Mouse (Mus musculus): ENCODE results near the gene Hdac9.

Hdac9 gene

DNA sequence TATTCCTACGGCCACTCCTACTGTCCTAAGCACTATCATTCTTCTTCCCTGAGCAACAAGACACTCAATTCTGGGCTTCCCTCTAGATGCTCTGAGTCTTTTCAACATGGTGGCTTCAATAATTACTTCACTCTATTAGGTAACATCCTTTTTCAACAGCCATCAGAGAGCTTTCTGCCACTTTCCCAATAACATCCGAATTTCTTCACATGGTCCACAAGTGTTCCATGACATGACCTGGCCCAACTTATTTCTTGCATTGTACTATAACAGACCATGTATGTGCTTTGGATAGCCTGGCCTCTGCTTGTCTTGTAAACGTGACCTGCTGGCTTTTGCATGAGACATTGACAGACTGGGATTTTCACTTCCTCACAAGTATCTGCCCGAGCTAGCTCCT, 538.3 kb downstream of the Hdac9 start:
- DNase-seq (ENCODE audit: low spot score in 2 of 2), result no peak

DNA sequence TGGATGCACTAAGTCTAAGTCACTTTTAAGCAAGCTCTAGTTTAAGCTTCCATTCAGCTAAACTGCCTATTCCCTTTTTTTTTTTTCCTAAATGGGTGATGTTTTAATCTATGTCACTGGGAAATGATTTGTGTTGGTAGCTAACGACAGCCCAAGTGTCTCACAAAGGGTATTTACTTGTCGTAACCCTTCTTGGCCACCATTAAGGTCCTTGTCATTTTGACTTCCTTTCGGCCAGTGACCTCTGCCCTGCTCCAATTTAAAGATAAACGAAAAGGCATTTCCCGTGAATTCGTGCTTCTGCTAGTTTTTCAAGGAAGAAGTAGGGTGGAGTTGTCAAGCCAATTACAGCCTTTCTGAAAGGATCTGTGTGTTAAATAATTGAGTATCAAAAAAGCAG, 565.0 kb downstream of the Hdac9 start:
- DNase-seq (ENCODE audit: low spot score in 2 of 2), result no peak

DNA sequence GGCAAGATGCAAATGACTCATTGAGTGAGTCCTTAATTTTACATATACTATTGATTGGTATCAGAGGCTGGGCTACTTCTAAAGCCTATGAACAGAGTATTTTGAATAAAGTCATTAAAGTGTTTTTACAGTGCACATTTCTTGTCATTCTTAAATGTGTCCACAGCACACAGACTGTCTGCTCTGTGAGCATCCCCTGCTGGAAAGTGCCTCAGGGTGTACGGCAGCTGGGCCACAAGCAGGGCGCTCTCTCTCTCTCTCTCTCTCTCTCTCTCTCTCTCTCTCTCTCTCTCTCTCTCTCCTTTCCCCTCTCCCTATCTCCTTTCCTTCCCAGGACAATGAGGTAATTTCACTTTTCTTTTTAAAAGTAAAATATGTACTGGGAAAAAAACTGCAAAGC, 569.4 kb downstream of the Hdac9 start:
- no peak for DNase-seq (ENCODE audit: low spot score in 2 of 2)

DNA sequence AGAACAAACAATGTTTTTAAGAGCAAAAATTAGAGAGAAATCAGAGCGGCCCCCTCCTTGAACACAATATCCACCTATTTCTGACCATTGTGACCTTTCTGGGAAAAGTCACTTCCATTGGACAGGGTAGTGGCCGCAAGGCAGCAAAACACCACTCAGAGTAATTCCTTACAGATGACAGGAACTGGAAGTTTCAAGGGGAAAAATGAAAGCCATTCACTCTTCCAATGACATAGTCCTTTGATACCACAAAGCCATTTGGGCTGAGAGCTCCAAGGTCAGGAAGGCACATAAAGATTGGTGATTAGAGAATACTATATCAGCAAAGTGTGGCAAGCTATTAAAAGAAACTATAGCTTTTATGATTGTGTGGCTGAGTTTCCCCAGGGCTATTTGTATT, 574.1 kb downstream of the Hdac9 start:
- no peak for DNase-seq (ENCODE audit: low spot score in 2 of 2)

DNA sequence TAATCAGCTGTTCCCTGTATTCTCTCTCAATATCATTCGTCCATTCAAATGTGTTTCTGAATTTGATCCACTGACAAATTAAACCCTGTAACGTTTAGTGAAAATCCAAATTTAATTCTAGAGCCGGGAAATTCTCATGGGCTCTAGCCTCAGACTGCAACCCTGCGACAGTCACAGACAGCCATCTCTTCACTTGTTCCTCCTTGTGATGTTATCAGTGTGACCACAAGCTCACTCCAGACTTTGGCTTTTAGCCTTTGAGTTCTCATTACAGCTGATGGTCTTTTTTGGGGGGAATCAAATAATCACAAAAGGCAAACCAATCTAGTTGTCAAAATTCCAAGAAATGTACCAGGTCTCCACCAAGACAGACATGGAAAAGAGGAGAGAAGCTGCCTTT, 578.0 kb downstream of the Hdac9 start:
- no peak for DNase-seq (ENCODE audit: low spot score in 2 of 2)

DNA sequence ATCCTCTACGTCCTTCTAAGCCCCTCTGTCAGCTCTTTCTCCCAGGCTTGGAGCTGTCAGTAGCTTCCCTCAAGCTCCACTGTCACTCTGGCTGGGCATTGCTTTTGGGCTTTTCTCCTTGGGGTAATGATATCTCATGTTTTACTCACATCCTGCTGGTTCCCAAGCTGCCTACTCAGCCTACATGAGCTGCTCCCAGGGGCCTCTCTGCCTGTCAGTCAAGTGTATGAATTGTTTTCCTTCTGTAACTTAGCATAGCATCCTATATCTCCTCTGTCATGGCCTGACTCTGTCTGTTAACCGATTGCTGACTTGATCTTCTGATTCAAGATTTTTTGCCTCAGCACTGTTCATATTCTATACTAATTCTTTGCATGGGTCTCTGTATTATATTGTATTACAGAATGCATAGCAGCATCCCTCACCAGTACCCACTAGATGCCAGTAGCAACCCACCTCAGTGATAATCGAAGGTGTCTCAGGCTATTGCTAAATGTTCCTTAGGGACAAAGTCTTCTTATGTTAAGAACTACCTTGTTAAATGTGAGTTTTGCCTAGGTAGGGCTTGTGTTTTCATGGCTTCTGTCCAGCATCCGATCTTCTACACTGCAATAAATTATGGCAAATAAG, 582.3 kb downstream of the Hdac9 start:
- DNase-seq (ENCODE audit: low spot score in 2 of 2), result no peak

DNA sequence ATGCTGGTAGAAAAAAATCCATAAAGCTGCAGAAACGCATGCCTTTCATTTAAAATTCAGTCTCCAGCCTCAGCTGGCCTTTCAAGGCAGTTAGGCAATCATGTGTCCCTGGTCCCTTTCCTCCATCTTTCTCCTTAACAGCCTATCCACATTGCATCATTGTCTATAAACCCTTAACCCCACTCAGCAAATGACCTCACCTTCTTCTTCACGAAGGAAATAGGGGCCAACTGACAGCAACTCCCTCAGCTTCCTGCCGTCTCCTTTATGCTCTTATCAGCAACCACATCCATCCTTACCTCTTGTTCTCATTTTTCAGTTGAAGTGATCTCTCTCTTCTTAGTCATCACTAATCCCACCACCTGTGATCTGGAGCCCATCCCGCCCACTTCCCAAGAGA, 584.0 kb downstream of the Hdac9 start:
- DNase-seq (ENCODE audit: low spot score in 2 of 2), result no peak

DNA sequence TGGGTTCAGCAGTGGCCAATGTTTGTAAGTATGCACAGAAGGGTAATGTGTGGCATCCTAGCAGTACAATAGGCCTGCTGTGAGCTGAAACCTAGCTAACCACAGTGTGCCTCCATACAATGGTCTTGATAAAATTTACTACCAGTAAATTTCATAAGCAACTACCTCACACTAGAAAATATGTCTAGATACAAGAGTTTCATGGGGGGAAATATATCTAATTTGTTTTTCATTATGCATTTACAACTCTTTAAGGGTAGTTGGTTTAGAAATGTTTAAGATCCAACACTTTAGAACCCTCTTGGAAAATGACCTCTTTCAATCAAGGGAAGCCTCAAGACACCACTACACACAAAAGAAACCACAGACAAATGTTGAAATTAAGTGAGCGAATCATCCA, 589.8 kb downstream of the Hdac9 start:
- no peak for DNase-seq (ENCODE audit: low spot score in 2 of 2)

DNA sequence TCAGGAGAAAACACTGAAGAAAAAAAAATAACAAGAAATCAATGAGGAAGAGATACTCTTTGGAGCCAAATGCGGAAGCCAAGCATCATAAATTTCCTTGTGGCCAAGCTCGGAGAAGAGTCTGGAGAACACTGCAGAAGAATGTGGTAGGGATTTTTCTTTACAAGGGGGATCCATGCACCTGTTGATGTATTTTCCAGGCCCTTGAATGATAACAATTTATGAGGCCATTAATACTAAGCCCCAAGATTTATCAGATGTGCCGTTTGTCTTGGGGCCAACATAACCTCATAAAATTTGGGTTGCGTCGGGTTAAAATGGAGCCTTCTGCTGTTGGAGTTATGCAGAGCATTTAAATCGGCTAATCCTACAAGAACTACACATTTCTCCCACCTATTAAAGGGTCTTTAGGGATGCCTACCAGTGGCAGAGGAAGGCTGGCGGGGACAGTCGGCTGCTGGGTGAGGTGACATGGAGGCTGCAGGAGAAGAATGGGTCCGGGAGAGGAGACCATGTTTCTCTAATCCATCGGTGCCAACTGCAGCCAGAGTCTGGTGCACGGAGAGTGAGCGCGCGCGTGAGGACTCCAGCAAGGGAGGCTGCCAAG, 604.7 kb downstream of the Hdac9 start:
- no peak for DNase-seq (ENCODE audit: low spot score in 2 of 2)

DNA sequence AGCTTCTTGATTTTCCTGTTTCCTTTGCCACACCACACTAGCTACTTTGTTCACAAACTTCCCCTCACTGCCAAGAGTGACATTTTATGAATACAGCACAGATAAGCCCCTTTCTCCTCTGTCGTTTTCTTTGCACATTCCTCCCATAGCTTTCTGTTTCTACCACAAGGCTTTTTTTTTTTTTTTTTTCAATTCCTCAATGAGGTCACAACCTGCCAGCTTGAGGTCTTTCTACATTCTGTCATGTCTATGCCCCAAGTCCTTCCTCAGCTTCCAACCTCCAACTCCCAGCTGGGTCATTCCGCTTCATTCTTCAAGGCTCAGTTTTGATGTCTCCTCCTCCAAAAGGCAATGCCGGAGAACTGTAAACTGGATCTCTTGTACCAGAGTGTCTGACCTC, 611.4 kb downstream of the Hdac9 start:
- DNase-seq (ENCODE audit: low spot score in 2 of 2), result no peak

DNA sequence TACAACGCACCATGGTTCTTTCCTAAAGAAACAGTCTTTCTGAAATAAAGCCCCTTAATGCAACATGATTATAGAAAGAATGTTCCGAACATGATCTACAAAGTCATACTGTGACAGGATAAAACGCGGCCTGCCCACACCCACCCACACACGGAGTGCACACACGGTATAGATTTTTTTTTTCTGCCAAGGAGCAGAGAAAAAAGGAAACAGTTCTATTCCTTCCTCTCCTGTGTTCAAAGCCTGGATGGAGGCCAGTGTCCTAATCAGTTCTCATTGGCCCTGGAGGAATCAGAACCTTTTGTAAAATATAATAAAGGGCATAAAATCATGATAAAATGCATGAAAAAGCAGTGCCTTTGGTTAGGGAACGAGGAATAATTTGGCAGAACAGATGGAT, 624.5 kb downstream of the Hdac9 start:
- no peak for DNase-seq (ENCODE audit: low spot score in 2 of 2)

DNA sequence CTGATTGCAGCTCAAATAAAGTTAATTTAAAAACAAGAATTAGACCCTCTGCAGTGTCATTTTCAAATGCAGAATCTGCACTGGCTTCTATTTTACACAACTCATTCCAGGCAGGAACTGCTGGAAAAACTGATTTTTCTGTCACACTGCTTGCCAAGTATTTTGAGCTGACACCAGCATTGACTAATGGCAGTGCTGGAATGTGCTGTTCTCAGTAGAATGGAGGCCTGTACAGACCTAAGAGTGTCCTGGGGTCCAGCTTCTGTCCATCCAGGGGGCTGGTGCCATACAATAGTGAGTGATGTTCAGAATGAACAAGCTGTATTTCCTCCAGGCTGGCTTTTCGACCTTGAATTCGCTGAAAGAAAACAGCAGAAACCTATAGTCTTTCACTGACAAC, 629.7 kb downstream of the Hdac9 start:
- no peak for DNase-seq (ENCODE audit: low spot score in 2 of 2)

DNA sequence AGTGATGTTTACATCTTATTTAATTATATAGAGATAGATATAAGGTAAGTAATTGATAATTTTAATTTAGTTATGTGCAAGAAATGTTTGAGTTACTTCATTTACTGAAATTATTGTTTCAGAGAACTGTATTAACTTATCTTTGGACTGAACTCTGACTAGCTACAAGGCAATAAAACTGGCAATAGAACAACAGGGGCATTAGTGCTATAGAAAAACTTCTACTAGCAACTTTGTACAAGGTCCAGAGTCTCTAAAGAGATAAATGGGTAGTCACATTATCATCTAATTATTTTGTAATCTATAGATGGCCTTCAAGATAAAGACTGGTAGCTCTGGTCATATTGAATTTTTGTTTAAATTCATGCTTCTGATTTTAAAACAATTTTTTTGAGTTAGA, 632.0 kb downstream of the Hdac9 start:
- DNase-seq (ENCODE audit: low spot score in 2 of 2), result no peak

DNA sequence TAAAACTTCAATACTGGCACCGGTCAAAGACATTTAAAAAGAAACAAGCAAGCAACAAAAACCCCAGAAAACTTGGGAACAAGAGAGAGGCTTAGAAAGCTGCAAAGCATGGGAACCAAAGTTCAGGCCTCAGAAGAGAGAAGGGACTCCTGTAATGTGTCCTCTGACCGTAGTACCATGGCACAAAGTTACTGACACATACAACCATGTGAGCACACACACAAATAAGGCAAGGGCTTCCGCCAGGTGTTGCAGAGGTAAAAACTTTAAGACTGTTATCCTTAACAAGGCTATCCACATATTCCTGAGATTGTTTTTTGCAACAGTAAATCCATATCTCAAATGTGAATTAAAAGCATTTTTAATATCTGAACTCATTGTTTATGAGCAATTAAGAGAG, 632.5 kb downstream of the Hdac9 start:
- DNase-seq (ENCODE audit: low spot score in 2 of 2), result no peak

DNA sequence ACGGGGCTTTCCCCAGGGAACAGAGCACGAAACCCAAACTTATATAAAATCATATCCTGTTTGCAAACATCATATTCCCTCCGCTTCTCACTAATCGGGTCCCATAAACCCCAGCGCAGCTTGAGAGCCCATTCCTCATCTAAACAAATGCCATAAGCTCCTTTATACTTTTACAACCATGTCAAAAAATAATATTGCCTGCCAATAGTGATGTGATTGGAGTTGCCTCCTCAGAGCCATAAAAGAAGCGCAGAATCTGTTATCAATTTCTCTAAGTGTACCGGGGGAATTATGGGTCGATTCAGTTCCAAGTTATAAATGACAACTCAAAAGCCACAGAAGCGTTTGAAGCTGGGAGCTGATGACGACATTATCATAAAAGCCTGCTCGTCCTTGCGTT, 638.1 kb downstream of the Hdac9 start:
- no peak for DNase-seq (ENCODE audit: low spot score in 2 of 2)

DNA sequence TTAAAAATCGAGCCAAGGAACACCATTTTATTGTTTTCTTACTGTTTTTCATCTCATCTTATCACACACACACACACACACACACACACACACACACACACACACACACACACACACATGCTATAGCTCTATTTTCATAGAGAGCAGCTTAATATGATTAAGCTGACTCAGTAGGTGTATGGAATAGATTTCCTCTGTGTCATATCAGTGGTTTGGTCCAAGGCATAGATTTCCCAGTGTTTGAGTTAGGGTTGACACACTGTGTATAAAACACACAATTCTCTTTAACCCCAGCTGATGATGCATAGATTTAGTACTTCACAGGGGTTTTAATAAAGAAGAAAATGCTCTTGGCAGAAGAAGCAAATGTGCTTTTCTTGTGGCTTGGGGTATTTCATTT, 643.1 kb downstream of the Hdac9 start:
- DNase-seq (ENCODE audit: low spot score in 2 of 2), result no peak

DNA sequence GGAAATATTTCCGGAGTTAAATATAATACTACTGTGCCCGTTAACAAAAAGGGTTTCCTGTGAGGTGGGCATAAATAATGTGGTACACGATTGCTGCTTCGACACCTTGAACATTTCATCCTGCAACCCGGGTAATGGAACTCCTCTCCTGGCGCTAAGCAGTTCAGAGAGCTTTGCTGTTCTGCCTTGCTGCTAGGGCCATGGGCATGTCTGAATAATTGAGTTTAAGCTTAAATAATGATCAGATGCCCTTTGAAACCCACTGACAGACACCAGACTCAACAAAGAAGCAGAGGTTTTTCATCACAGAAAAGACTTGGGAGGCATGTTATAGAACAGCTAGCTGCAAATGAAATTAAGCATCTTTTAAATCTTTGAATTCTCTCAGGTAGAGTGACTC, 646.8 kb downstream of the Hdac9 start:
- no peak for DNase-seq (ENCODE audit: low spot score in 2 of 2)

DNA sequence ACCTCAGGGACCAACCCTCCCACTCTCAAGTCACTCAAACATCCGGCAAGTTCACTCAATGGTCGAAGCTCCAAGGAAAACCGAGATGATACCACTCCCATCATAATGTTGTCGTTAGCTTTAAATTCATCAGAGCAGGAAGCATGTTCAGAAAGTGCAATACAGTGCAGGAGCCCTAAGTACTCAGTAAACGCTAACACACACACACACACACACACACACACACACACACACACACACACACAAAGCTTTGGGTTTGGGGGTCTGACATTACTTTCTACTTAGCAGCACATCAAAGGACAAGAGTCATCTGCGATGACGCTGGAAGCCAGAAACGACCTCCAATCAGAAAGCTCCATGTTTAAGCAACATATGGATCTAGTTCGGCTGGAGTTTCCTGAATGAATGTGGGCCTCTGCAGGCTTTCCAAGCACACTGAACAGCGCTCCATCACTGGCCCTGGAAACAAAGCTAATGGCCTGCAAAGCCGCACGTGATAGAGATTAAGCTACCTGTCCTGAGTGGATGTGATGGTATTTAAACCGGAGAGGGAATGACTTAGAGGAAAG, 647.3 kb downstream of the Hdac9 start:
- no peak for DNase-seq (ENCODE audit: low spot score in 2 of 2)

DNA sequence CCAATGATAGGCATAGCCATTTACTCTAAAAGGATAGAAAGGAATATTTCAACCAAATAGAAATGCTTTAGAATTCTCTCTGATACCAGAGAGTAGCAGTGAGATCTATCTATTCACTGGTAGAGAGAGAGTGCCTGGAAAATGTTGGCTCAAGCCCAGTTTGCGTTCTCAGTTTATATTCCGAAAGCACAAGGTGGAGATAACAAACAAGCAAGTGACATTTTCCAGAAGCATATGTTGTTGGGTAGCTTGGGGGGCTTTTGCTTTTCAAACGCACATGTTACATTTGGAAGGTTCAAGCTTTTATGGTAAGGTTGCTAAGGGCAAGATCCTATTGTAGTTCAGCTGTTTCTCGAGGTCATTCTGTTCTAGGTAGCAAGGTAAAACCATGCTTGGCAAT, 657.2 kb downstream of the Hdac9 start:
- DNase-seq (ENCODE audit: low spot score in 2 of 2), result no peak

DNA sequence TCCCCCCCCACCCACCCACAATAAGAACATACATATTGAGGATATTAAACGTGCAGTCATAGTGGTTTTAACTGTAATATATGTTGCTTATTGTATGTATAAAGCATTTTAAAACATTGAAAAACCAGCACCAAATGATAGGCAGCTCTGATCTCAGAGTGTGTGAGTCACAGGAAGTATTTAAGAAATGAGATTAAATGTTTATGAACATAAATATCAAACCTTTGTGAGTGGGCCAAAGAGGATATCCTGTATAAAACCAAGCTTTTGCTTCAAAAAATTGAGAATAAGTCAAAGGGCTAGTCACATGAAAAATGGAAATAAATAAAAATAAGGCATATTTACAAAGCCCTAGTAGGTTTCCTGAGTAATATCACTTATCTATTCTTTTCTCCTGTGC, 667.7 kb downstream of the Hdac9 start:
- DNase-seq (ENCODE audit: low spot score in 2 of 2), result no peak

DNA sequence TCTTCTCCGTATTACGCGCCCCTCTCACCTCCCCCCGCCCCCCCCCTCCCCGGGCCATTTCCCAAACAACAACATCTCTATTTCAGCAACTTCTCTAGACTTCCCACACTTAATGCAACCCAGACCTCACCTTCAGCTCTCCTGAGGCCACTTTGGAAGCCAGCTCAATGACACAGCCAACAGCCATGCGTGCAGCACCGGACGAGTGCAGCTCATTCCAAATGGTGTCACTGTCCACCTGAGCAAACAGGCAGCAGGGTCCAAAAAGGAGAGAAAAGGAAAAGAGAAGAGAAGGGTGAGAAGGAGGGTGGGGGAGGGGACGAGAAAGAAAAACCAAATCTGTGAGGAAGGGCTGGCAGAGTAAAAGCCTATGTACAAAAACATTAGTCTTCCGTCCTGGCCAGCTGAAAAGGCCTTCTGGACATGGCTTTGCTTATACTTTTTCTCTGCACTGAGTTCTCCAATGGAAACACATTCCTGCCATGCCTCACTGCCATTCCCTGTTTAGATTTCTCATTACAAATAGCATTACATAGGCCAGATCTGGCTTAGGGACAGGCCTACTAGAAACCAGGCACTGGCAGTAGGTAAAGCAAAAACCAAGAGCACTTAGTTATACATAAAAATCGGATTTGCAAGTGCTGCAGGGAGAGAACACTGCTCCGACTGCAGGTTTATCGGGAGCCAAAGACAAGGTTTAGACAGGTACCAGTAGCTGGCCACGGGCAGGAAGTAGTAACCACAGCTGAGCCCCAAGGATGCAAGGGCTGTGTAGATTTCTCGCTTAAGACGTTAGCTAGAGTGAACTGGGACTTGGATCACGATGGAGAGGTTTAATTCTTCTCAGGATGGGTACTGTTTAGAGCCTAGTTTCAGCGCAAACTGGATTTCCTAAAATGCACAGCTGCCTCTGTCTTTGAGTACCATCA, 668.4 kb downstream of the Hdac9 start:
- no peak for DNase-seq (ENCODE audit: low spot score in 2 of 2)

DNA sequence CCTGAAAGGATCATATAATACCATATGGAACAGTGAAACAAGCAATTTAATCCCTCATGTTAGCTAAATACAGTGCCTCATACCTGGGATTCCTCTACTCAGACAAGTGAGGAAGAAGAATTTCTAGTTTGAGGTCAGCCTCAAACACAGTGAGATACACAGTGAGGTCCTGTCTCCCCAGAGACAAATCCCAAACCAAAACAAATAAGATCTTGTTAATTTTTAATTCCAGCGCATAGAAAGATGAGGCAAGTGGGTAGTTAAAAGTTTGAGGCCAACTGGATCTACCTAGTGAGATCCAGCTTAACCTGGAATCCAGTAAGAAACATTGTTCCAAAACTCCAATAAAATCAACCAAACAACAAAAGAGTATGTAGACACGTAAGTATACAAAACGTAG, 678.1 kb downstream of the Hdac9 start:
- no peak for DNase-seq (ENCODE audit: low spot score in 2 of 2)

All from spleen, postnatal 36 days (tissue).